Mouse (Mus musculus): ENCODE results near the gene Kcna10.

- TF ChIP-seq EP300 (IDR thresholded peaks at IDR 0.05; ENCODE audit: insufficient read depth, low read depth, low read length), result no peak
- no peak for TF ChIP-seq POLR2A (IDR thresholded peaks at IDR 0.05; ENCODE audit: insufficient read depth, low read length)
- no peak for TF ChIP-seq CTCF (IDR thresholded peaks at IDR 0.05; ENCODE audit: low read depth, low read length)
These were observed 10.9 kb upstream of the Kcna10 start for GRCm38 (mm10) chr3:107171964-107172363.

All from ES-Bruce4 (cell line).